Mouse (Mus musculus): ENCODE results near the gene Pawr.

The Pawr gene

DNA sequence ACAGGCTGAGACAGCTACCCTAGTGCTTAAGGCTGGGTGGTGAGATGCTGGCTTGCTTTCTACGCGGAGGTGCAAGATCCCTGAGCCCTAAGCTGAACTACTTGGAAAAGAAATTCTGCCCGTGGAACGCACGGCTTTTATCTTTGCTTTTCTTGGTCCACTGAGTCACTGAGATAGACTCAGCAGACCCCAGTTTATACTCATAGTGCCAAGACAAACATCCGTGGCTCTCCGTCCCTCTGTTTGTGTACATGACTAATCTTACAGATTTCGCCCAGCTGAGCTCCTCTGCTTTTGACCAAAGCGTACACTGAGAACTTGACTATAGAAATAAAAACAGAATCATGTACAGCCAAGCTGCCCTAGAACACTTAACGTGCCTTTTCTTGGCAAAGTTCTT lies 113.7 kb downstream of the Pawr start:
- DNase-seq, result no peak

DNA sequence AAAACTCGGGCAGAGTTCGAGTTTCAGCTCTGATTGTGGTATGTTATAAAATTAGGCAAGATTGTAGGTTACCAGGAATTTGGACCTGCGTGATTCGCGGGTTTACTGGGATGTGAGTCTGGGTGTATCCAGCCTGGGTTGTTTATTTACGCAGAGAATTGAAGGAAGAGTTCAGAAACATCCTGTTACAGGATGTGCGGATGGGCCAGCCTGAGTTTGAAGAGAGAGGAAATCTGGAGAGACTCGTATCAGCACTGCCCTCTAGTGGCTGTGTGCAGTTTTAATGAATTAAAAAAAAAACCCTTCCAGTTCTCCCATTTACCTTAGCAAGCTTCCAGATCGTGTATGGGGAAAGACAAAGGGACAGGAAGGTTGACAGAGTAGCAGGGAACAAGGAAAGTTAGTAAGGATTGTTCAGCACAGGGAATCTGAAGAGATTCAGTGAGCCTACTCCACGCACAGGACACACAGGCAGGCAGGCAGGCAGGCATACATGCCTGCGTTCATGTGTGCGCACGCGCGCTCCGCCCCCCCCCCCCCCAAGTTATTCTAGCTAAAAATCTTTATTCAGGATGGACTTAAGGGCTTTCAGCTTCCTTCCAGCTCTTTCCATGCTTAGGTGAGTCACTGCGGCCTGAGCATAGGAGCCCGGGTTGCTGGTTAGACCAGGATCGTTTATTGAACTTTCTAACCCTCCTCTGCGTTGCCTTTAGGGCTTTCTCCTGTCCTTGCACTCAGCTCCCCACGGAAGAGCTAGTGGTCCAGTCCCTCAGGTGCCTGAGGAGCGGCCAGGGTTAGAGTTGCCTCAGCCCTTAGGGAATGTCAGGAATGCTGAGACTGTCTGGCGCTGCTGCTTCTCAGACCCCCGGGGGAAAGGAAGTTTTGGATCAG lies 114.4 kb downstream of the Pawr start:
- peak; percentile 74 to 81 for DNase-seq

DNA sequence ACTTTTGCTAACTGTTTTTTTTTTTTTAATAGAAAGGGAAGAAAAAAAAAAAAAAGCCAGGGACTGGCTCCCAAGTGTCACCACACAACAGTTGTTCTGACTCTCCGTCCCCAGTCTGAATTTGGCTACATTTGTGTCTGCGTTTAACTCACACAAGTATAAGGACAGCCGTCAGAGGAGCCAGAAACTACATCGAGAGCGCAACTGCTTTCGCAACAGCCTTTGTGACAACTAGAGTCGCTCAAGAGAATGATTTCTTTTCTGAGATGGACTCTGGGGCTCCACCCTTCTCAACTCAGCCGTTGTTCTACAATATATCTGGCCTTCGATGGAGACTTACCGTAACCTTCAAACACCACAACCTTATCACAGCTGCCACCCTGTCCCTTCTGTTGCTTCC lies 115.3 kb downstream of the Pawr start:
- DNase-seq, result no peak

DNA sequence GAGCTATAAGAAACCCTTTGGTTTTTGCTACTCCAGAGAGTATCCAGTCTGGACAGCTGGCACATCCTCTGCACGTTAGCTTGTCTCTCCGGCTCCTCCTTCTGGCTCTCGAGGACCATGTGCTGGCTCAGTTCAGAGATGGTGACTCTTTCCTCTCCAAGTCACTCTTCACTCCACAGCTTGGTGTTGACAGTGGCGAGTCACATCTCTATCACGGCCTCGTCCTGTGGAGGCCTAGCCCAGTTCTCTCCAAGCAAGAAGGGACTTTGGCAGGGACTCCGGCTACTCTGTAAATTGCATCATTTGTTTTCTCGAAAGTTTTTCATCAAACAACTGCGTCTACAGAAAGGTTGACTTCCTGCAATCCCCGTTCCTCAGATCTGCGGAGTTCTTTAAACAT lies 116.5 kb downstream of the Pawr start:
- DNase-seq, result no peak

DNA sequence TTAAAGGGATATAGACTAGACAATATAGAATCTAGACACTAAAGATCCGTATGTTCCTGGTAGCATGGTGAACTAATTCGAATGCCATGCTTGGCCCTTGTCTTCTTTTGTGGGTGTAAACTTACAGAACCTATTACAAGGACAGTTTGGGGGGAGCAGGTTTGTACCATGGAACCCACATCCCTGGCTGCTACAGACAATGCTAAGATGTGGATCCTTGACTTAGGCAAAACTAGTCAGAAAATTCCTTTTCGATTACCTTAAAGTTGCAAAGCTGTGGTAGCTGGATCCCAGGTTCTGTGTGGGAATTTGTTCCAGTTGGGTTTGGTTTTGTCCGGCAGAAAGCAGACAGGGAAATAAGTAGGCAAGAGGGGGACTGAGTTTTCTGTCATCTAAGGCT lies 118.5 kb downstream of the Pawr start:
- no peak for DNase-seq

DNA sequence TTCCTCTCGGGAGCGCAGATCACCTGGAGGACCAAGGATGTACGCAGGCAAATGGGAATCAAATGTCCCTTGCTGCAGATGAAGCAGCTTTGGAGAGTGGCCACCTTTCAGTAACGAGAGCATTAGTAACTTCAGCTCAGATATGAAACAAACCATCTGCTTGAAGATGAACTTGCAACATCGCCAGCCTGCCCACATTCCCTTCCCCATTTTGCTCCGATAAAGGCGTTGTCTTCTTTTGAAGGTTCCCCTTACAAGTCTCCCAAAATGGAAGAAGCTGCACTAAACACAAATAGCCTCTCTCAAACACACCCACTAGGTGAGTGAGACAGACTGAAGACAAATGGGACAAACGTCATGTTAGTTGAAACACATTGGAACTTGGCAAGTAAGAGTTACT lies 119.6 kb downstream of the Pawr start:
- no peak for DNase-seq

DNA sequence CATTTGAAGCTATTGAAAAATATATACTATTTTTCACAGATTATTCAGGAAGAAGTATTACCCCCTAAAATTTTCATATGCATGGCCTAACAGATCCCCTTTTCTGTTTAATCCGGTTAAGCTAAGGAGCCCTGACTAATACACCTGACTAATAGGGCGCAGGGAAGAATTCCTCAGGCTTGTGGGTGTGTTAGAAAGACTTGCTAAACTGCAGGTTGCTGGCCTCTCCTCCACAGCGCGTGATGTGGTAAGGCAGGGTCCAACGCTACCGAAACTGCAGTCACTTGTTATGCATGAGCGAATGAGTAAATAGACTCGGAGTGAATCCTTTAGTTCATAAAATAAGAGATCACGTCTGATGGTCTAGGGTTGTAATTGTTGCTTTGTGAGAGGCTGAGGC lies 120.5 kb downstream of the Pawr start:
- DNase-seq, result no peak

DNA sequence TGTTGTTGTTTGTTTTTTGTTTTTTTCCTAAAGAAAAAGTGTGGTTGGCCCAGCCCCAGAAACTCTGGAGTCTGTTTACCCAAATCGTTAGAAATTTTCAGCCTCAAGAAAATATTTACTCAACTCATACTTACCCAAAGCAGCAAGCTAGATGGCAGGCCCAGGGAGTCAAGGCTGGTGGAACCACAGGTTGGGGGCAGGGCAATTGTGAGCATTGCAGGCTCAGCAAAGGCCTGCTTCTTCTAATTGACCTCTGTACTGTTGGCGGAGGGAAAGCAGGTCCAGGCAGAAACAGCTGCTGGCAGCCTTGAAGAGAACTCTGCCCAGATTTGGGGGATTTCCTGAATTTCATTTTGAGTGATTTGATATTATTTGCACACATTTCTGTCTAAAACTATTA lies 121.6 kb downstream of the Pawr start:
- DNase-seq, result no peak

DNA sequence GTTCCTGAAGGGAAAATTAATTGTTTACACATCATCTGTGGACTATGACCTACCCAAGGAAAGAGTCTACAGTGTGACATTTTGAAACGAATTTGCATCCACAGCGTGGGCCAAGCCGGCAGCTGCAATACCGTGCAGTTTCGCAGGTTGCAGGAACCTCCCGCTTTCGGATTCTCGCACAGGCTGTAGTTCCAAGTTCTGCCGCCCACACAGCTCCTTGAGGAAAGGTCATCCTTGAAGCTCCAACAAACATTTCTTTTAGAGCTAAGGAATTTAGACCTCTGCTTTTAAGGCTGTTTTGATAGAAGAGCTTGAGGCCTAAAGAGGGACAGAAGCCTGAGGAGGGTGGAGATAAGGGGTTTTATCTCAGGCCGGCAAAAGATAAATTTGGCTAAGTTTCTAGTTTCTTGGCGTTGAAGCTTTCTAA lies 122.8 kb downstream of the Pawr start:
- DNase-seq, result no peak

DNA sequence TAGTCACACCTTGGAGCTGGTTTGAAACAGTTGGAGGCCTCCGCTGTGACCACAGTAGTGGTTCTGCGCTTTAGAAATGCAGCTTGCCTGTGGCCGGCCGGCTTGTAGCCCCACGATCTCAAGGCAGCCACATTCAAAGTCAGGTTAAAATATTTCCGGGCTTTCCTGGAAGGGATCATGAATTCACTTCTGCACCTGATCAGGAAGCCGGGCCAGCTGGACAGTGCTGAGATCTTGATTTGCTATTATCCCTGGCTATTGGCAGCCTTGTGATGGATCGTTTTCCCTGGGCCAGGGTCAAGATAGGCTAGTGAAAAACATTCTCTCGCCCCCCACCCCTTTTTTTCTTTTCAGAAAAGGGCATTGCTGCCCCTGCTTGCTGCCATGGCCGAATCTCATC lies 123.3 kb downstream of the Pawr start:
- DNase-seq, result peak in 1 of 2 experiments; percentile 18

DNA sequence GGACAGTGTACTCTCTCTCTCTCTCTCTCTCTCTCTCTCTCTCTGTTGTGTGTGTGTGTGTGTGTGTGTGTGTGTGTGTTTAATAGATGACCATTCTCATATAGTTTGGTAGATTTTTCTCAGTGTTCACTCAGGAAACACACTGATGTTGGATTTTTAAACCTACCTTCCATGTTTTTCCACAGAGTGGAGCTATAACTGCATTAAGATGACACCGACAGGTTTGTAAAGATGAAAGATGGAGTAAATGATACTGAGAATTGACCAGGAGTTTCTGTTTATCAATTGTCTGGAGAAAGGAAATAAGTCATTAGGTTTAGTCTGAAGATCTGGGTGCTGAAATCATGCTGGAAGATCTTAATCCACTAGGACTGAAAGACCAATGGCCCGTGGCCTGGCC lies 124.0 kb downstream of the Pawr start:
- DNase-seq, result peak in 1 of 2 experiments; percentile 36

DNA sequence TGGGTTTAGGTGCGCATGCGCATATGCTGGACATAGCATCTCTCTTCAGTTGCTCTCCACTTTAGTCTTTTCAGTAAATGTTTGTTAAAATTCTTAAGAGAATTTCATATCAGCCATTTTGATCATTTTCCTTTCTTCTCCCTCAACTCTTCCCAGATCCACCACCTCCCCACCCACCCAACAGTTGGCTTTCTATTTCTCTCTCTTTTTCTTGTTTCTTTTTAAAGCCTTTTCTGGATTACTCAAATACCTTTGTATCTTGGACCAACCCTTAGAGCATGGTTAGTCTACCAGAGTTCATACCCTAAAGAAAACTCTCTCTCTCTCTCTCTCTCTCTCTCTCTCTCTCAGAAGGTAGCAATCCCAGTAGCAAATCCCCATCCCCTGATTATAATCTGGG lies 125.1 kb downstream of the Pawr start:
- no peak for DNase-seq

DNA sequence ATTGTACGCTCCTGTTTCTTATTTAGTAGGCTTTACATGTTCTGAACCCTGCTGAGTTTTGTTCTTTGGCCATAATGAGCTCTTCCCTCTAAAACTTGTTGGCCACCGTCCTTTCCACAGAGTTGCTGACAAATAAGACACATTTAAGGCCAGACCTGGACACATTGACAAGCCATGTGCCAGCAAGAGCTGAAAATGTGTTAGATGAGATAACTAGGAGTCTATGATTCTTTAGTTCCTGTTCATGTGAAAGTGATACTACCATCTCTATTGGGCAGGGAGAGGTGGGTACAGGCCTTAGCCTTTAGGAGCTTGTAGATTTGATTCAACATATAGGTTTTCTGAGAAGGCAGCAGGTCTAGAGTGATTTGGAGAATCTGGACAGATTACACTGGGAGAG lies 129.9 kb downstream of the Pawr start:
- no peak for DNase-seq
